Mouse (Mus musculus) heart, embryonic 11.5 days (tissue): ENCODE results near the gene Opa3. TPM values are rescaled to one million over a fixed set of nuclear protein-coding genes. Genes with fewer than 3 reads are reported as not detected.
A peak's percentile ranks its signal among the peaks of the same experiment; 100 is the strongest.

Experiments
- ATAC-seq: fragments of 200-750 bp; cut with Nextera tagmentation; replicated peaks from 2 replicates; pipeline ENCODE4 v1.8.0; 2017; ENCODE audit warnings: moderate library complexity; ENCODE audit not compliant: insufficient number of reproducible peaks, low FRiP score, low TSS enrichment
- H3K27ac ChIP-seq: fragments of 300-500 bp; sonication (generic); 2 replicates; pipeline ENCODE4 v1.5.1; 2014; ENCODE audit warnings: mild to moderate bottlenecking, low read depth, low read length
- H3K27me3 ChIP-seq: fragments of 300-500 bp; sonication (generic); 2 replicates; pipeline ENCODE4 v1.6.1; 2014; ENCODE audit warnings: mild to moderate bottlenecking, low read length, mixed read lengths; ENCODE audit not compliant: control insufficient read depth, insufficient read depth
- H3K36me3 ChIP-seq: fragments of 300-500 bp; sonication (generic); 2 replicates; pipeline ENCODE4 v1.6.1; 2014; ENCODE audit warnings: mild to moderate bottlenecking, low read length, moderate library complexity, mixed read lengths; ENCODE audit not compliant: control insufficient read depth, insufficient read depth
- H3K4me1 ChIP-seq: fragments of 300-500 bp; sonication (generic); 2 replicates; pipeline ENCODE4 v1.6.1; 2014; ENCODE audit warnings: low read length; ENCODE audit not compliant: control insufficient read depth, insufficient read depth
- H3K4me2 ChIP-seq: fragments of 300-500 bp; sonication (generic); 2 replicates; pipeline ENCODE4 v1.6.1; 2014; ENCODE audit warnings: mild to moderate bottlenecking, moderate library complexity
- H3K4me3 ChIP-seq: fragments of 300-500 bp; sonication (generic); 2 replicates; pipeline ENCODE4 v1.5.1; 2014; ENCODE audit warnings: low read depth, low read length
- H3K9ac ChIP-seq: fragments of 300-500 bp; sonication (generic); 2 replicates; pipeline ENCODE4 v1.6.1; 2014; ENCODE audit warnings: mild to moderate bottlenecking, low read depth, low read length, moderate library complexity
- H3K9me3 ChIP-seq: fragments of 300-500 bp; sonication (generic); replicated peaks from 2 replicates; pipeline ENCODE4 v1.6.1; 2016; ENCODE audit warnings: low read length; ENCODE audit not compliant: control insufficient read depth
- WGBS: fragments of 180-500 bp; shearing (Covaris S2); extraction: QIAGEN DNeasy Blood & Tissue Kit; methylation state at CpG from one replicate; pipeline ENCODE4 v1.1.7; 2014; ENCODE audit not compliant: insufficient replicate concordance; 5-methylcytosine and 5-hydroxymethylcytosine counted together
- polyA plus RNA-seq: library from polyadenylated mRNA; unstranded; fragments of >200 nt; fragmentation: Nextera tagmentation; extraction: Ambion mirVana; gene quantifications from 2 replicates; pipeline ENCODE4 v1.2.1, GENCODE M21; 2014

Opa3 gene
- polyA plus RNA-seq, 1 experiment from 2014 or later, result 41.6 TPM

DNA sequence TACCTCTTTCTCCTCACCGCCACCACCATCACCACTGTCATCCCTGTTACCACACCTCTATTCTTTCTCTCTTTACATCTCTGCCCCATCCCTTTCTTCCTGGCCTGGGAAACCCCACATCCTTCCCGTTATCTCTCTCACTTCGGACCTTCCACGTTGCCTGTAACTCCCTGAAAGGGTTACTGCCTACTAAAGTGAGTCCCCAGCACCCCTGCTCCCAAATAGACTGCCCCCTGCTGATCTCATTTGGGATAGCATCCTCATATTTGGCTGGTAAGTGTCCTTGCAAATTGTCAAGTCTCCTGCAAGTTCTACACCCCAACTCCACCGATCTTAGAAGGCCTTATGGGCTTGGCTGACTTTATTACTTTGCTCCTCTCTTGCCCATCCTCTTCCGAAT is 31.5 kb upstream of the Opa3 start:
- Histone ChIP-seq H3K27me3 (no peaks in the 10 kb centered on the region), H3K4me2 (no peak overlapping the region), H3K27ac (no peak overlapping the region), H3K36me3 (peaks cover 22% of the 10 kb centered on the region), H3K4me3 (no peak overlapping the region), H3K4me1 (no peaks in the 10 kb centered on the region), H3K9me3 (peaks cover 4% of the 10 kb centered on the region; the same call in 1 of the 2 replicates), H3K9ac (no peak overlapping the region)
- 55% methylated on average over 6 of the region's 6 CpGs for WGBS
- ATAC-seq, result no peak

DNA sequence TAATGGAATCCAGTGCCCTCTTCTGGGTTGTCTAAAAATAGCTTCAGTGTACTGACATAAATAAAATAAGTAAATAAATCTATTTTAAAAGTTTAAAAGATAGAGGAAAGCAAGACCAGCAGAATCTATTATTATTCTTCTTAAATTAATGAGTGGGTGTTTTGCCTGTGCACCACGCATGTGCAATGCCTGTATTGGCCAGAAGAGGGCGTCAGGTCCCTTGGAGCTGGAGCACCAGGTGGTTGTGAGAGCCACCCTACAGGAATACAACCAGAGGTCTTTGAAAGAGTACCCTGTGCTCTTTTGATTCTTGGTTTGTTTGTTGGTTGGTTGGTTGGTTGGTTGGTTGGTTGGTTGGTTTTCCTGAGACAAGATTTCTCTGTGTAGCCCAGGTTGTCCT is 30.1 kb upstream of the Opa3 start:
- no peak for ATAC-seq
- 23% methylated on average over 2 of the region's 2 CpGs for WGBS
- Histone ChIP-seq H3K9me3 (peaks cover 4% of the 10 kb centered on the region; the same call in 1 of the 2 replicates), H3K4me2 (no peak overlapping the region), H3K36me3 (peaks cover 18% of the 10 kb centered on the region), H3K4me3 (no peak overlapping the region), H3K9ac (no peak overlapping the region), H3K4me1 (no peaks in the 10 kb centered on the region), H3K27me3 (no peaks in the 10 kb centered on the region), H3K27ac (no peak overlapping the region)

DNA sequence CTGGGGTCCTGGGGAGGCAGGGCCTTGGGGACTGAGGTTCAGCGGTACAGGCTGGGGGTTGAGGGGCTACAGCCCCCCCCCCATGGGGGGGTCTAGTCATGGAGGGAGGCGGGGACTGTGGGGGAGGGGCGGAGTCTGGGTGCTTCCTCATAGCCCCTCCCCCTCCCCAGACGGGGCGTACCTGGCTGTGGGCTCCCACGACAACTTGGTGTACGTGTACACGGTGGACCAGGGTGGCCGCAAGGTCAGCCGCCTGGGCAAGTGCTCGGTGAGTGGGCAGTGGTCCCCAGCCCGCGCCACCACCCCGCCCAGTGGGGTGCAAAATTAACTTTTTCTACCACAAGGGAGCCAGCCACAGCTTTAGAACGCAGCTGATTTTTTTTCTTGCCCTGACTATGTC is 26.5 kb upstream of the Opa3 start:
- Histone ChIP-seq H3K9me3 (no peaks in the 10 kb centered on the region), H3K27me3 (no peaks in the 10 kb centered on the region), H3K9ac (no peak overlapping the region), H3K4me1 (no peaks in the 10 kb centered on the region), H3K27ac (no peak overlapping the region), H3K4me3 (no peak overlapping the region), H3K4me2 (no peak overlapping the region), H3K36me3 (peaks cover 7% of the 10 kb centered on the region; the same call in 1 of the 2 replicates)
- WGBS, result 60% methylated on average over 12 of the region's 15 CpGs
- ATAC-seq, result 0 out of 2 replicates have a peak, but pooled peaks have one; percentile 48

DNA sequence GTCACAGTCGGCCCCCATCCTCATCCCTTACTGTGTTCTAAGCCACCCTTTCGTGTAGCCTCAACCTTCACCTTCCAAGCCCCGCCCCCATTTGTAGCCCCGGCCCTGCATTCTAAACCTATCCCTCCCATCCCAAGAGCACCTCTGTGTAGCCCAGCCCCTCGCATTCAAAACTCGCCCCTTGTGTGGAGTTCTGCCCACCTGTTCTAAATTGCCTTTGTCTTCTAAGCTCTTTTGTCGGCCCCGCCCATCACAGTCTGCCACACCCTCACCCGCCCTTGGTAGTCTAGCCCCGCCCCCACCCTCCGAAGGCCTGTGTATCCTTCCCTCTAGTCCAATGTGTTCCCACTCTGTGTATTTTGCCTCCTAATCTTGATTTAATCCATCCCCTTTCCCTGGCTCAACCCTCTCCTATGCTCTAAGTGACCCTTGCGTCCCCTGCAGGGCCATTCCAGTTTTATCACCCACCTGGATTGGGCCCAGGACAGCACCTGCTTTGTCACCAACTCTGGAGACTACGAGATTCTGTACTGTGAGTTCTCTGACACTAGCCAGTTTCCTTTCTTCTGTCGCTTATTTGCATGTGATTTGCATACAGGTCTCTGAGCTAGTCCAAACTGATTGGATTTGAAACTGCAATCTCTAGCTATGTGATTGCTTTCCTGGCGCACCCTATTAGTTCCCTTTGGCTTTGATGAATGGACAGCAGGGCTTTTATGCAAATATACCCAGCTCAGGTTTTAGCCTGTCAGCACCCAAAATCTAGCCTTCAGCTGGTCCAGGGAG is 25.9 kb upstream of the Opa3 start:
- Histone ChIP-seq H3K27ac (no peak overlapping the region), H3K4me2 (no peak overlapping the region), H3K36me3 (peaks cover 7% of the 10 kb centered on the region; the same call in 1 of the 2 replicates), H3K9ac (no peak overlapping the region), H3K27me3 (no peaks in the 10 kb centered on the region), H3K9me3 (no peaks in the 10 kb centered on the region), H3K4me3 (no peak overlapping the region), H3K4me1 (no peaks in the 10 kb centered on the region)
- no peak; the same call in 1 of the 2 replicates for ATAC-seq
- 47% methylated on average over 15 of the region's 15 CpGs for WGBS

DNA sequence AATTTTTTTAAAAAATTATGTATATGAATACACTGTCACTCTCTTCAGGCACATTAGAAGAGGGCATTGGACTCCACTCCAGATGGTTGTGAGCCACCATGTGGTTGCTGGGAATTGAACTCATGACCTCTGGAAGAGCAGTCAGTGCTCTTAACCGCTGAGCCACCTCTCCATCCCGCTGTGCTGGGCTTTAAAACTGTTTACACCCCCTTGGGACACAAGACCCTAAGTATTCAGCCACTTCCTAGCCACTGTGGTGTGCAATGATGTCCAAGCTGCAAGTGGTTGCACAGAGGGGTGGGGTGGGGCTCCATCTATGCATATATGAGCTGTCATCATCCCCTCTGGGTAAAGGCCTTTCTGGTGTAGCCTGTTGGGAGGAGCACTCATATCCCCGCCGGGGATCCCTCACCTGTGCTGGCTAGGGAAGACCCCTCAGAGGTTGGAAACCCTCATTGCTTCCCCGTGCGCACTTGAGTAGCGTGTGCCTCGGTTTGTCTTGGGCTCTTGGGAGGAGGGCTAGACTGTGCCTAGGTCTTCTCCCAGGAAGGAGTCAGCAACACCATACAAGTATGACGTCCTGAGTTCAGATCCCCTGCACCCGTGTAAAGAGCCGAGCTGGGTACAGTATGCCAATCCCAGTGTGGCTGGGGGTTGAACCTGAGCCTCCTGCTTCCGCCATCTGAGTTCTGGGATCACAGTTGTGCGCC is 19.8 kb upstream of the Opa3 start:
- Histone ChIP-seq H3K4me2 (no peak overlapping the region), H3K27me3 (no peaks in the 10 kb centered on the region), H3K4me3 (no peak overlapping the region), H3K9me3 (0 out of 2 replicates have a peak, but pooled peaks cover 3% of the 10 kb centered on the region), H3K27ac (no peak overlapping the region), H3K9ac (no peak overlapping the region), H3K4me1 (no peaks in the 10 kb centered on the region; the same call in 1 of the 2 replicates), H3K36me3 (peaks cover 7% of the 10 kb centered on the region; the same call in 1 of the 2 replicates)
- 0 out of 2 replicates have a peak, but pooled peaks have one; percentile 21 for ATAC-seq
- WGBS, result 72% methylated on average over 13 of the region's 13 CpGs

DNA sequence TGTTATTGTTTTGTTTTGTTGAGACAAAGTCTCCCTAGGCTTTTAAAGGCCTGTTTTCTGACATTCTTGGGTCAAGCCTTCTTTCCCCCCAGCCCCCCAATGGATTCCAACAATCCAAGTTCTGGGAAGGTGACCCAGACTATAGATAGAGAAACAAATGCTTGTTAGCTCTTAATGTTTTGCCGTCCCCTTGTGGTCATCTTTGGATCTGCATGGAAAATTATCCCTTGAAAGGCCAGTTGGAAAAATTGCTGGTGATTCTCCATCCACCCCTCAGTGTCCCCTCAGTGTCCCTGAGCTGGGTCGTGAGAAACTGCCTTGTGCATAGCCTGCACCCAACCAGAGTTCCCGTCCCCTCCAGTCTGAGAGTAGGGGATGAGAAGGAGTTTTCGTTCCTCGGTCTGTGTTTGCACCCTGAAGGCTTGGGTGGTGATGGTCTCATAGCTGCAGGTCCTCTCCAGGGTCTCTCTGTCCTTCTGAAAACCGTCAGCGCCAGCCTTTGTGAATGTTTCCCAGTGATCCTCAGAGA is 19.1 kb upstream of the Opa3 start:
- WGBS, result 52% methylated on average over 7 of the region's 7 CpGs
- peaks cover 7% of the 10 kb centered on the region; the same call in 1 of the 2 replicates for H3K36me3 ChIP-seq
- no peak overlapping the region for H3K4me3 ChIP-seq
- H3K9me3 ChIP-seq, result 0 out of 2 replicates have a peak, but pooled peaks cover 3% of the 10 kb centered on the region
- no peaks in the 10 kb centered on the region for H3K27me3 ChIP-seq
- no peaks in the 10 kb centered on the region; the same call in 1 of the 2 replicates for H3K4me1 ChIP-seq
- no peak overlapping the region for H3K4me2 ChIP-seq
- H3K27ac ChIP-seq, result no peak overlapping the region
- ATAC-seq, result no peak
- no peak overlapping the region for H3K9ac ChIP-seq

DNA sequence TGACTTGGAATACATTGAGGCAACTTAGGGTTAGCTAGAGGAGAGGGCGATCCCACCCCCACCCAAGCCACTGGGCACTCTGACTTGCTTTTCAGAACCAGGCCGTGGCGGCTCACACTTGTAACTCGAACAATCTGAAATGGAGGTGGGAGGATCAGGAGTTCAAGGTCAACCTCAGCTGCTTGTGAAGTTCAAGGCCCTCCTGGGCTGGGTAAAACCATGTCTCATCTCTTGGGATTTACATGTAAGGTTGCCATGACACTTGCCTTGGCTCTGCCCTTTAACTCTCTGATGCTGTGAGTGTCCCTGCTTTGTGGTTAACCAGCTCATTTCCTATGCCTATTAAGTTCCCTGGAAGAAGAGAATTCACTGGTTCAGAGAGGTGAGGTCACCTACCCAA is 18.6 kb upstream of the Opa3 start:
- no peaks in the 10 kb centered on the region for H3K27me3 ChIP-seq
- H3K9ac ChIP-seq, result no peak overlapping the region
- no peak for ATAC-seq
- no peaks in the 10 kb centered on the region; the same call in 1 of the 2 replicates for H3K4me1 ChIP-seq
- 0 out of 2 replicates have a peak, but pooled peaks cover 4% of the 10 kb centered on the region for H3K36me3 ChIP-seq
- H3K4me2 ChIP-seq, result no peak overlapping the region
- 79% methylated on average over 4 of the region's 4 CpGs for WGBS
- H3K9me3 ChIP-seq, result 0 out of 2 replicates have a peak, but pooled peaks cover 3% of the 10 kb centered on the region
- no peak overlapping the region for H3K27ac ChIP-seq
- no peak overlapping the region for H3K4me3 ChIP-seq

DNA sequence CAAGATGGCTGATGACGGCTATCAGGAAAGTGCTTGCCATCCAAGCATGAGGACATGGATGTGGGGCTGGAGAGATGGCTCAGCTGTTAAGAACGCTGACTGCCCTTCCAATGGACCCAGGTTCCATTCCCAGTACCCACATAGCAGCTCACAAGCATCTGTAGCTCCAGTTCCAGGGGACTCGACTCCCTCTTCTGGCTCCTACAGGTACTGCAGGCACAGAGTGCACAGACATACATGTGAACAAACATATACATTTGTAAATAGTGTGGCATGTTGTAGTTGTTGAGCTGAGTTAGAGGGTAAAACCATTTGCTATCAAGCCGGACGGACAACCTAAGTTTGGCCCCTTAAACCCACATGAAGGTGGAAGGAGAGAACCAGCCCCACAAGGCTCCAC is 18.1 kb upstream of the Opa3 start:
- ATAC-seq, result no peak
- no peak overlapping the region for H3K27ac ChIP-seq

More for the DNA sequence above, 18.1 kb upstream of the Opa3 start:
- 0 out of 2 replicates have a peak, but pooled peaks cover 4% of the 10 kb centered on the region for H3K36me3 ChIP-seq
- no peak overlapping the region for H3K4me2 ChIP-seq
- H3K9me3 ChIP-seq, result 0 out of 2 replicates have a peak, but pooled peaks cover 3% of the 10 kb centered on the region
- H3K4me3 ChIP-seq, result no peak overlapping the region
- H3K27me3 ChIP-seq, result no peaks in the 10 kb centered on the region; the same call in 1 of the 2 replicates
- no peak overlapping the region for H3K9ac ChIP-seq
- H3K4me1 ChIP-seq, result no peaks in the 10 kb centered on the region; the same call in 1 of the 2 replicates
- 79% methylated on average over 5 of the region's 5 CpGs for WGBS
